25 mouse cellular contexts compared by ENCODE assay signal in genomic region chr9:41925721-41926120, GRCm38 (mm10).
DNase-seq lines count a peak whose midpoint lies in the region; ATAC-seq lines count a peak whose summit lies in the region.
"Had no signal": no experiment of that assay in that cellular context is flagged by ENCODE, and none has a peak within 500 bp of the region (broad histone marks: within the 10 kb centered on the region; RNA-seq: fewer than 3 reads in every experiment).

No protein-coding gene starts in this region.

- no peak overlapping the region for H3K9ac ChIP-seq in forebrain, embryonic 15.5 days (replicated peaks)
- no peak overlapping the region for H3K9ac ChIP-seq in forebrain, embryonic 11.5 days (ENCODE audit: low read length)
- H3K9ac ChIP-seq in embryonic facial prominence, embryonic 11.5 days (replicated peaks; ENCODE audit: low read length): no peak overlapping the region
- H3K9ac ChIP-seq in limb, embryonic 11.5 days (ENCODE audit: low read length): 0 out of 2 replicates have a peak overlapping the region, but pooled peaks have one; percentile 4
- H3K9ac ChIP-seq: embryonic facial prominence, embryonic 15.5 days; heart, embryonic 15.5 days; liver, embryonic 12.5 days; midbrain, embryonic 12.5 days; stomach, embryonic 15.5 days had no signal

- H3K4me2 ChIP-seq in forebrain, embryonic 15.5 days (replicated peaks): no peak overlapping the region
- H3K4me2 ChIP-seq in forebrain, embryonic 11.5 days (ENCODE audit: low read depth, low read length, severe bottlenecking): no peak overlapping the region
- H3K4me2 ChIP-seq in embryonic facial prominence, embryonic 11.5 days (ENCODE audit: low read depth, low read length): no peak overlapping the region
- no peak overlapping the region for H3K4me2 ChIP-seq in limb, embryonic 11.5 days (ENCODE audit: low read depth, severe bottlenecking)
- H3K4me2 ChIP-seq: embryonic facial prominence, embryonic 15.5 days; heart, embryonic 15.5 days; liver, embryonic 12.5 days; midbrain, embryonic 12.5 days; stomach, embryonic 15.5 days had no signal

- 47% methylated on average over 4 of the region's 4 CpGs for WGBS in forebrain, embryonic 15.5 days
- 71% methylated on average over 4 of the region's 4 CpGs for WGBS in forebrain, embryonic 11.5 days
- 64% methylated on average over 4 of the region's 4 CpGs for WGBS in embryonic facial prominence, embryonic 11.5 days
- WGBS in limb, embryonic 11.5 days: 63% methylated on average over 4 of the region's 4 CpGs

- DNase-seq in forebrain, embryonic 11.5 days (ENCODE audit: low spot score): no peak
- DNase-seq in 3134 (ENCODE audit: extremely low read depth, insufficient read length, low spot score): peak; percentile 16
- DNase-seq in embryonic facial prominence, embryonic 11.5 days (ENCODE audit: low spot score): no peak
- DNase-seq in limb, embryonic 11.5 days (ENCODE audit: low spot score): no peak
- no peak for DNase-seq in c-Kit-positive CD71-positive TER-119-positive erythroid progenitor cells, embryonic 14.5 days (ENCODE audit: low spot score)
- DNase-seq in embryo, embryonic 10 days (ENCODE audit: low spot score): no peak
- DNase-seq: adrenal gland, postnatal 10 days; B cell, adult 2 months; cerebellum, adult 9-11 months; gastrocnemius, adult 2 months; heart, postnatal 4 days; kidney, postnatal 4 days; lung, adult 18-20 months; lung, postnatal 10 days; thymus, postnatal 25 days had no signal

- H3K4me3 ChIP-seq in forebrain, embryonic 15.5 days: no peak overlapping the region
- no peak overlapping the region for H3K4me3 ChIP-seq in forebrain, embryonic 11.5 days (ENCODE audit: low read depth, low read length)
- H3K4me3 ChIP-seq in embryonic facial prominence, embryonic 11.5 days (ENCODE audit: low read depth, low read length): no peak overlapping the region
- no peak overlapping the region for H3K4me3 ChIP-seq in limb, embryonic 11.5 days (ENCODE audit: low read depth, low read length)
- H3K4me3 ChIP-seq: embryonic facial prominence, embryonic 15.5 days; gastrocnemius, adult 2 months; heart, embryonic 15.5 days; liver, embryonic 12.5 days; midbrain, embryonic 12.5 days; stomach, embryonic 15.5 days had no signal

- H3K27ac ChIP-seq in forebrain, embryonic 15.5 days (replicated peaks): peak overlapping the region; percentile 42; the same call in 1 of the 2 replicates
- H3K27ac ChIP-seq in forebrain, embryonic 11.5 days (ENCODE audit: low read depth, low read length): no peak overlapping the region
- H3K27ac ChIP-seq in embryonic facial prominence, embryonic 11.5 days (replicated peaks; ENCODE audit: low read depth, low read length): peak overlapping the region; percentile 32; the same call in 1 of the 2 replicates
- H3K27ac ChIP-seq in limb, embryonic 11.5 days (replicated peaks; ENCODE audit: low read depth, low read length): peak overlapping the region; percentile 85
- H3K27ac ChIP-seq: embryonic facial prominence, embryonic 15.5 days; gastrocnemius, adult 2 months; heart, embryonic 15.5 days; liver, embryonic 12.5 days; midbrain, embryonic 12.5 days; stomach, embryonic 15.5 days had no signal

- H3K4me1 ChIP-seq in forebrain, embryonic 15.5 days: no peaks in the 10 kb centered on the region
- no peaks in the 10 kb centered on the region for H3K4me1 ChIP-seq in forebrain, embryonic 11.5 days (replicated peaks; ENCODE audit: control insufficient read depth, insufficient read depth, low read length)
- no peaks in the 10 kb centered on the region for H3K4me1 ChIP-seq in embryonic facial prominence, embryonic 11.5 days (ENCODE audit: control insufficient read depth, insufficient read depth, low read length)
- H3K4me1 ChIP-seq in limb, embryonic 11.5 days (ENCODE audit: control insufficient read depth, insufficient read depth, low read length): peaks cover 13% of the 10 kb centered on the region
- H3K4me1 ChIP-seq: liver, embryonic 12.5 days had no signal

- H3K36me3 ChIP-seq in forebrain, embryonic 15.5 days: no peaks in the 10 kb centered on the region
- no peaks in the 10 kb centered on the region for H3K36me3 ChIP-seq in forebrain, embryonic 11.5 days (ENCODE audit: control insufficient read depth, insufficient read depth, low read length)
- H3K36me3 ChIP-seq in embryonic facial prominence, embryonic 11.5 days (replicated peaks; ENCODE audit: control insufficient read depth, insufficient read depth, low read depth, low read length): no peaks in the 10 kb centered on the region
- no peaks in the 10 kb centered on the region for H3K36me3 ChIP-seq in limb, embryonic 11.5 days (ENCODE audit: control insufficient read depth, insufficient read depth, low read length)
- H3K36me3 ChIP-seq: embryonic facial prominence, embryonic 15.5 days; G1E; heart, embryonic 15.5 days; liver, embryonic 12.5 days; midbrain, embryonic 12.5 days; stomach, embryonic 15.5 days had no signal

- H3K9me3 ChIP-seq in forebrain, embryonic 15.5 days: no peaks in the 10 kb centered on the region
- no peaks in the 10 kb centered on the region for H3K9me3 ChIP-seq in forebrain, embryonic 11.5 days (ENCODE audit: control insufficient read depth, low read length)
- no peaks in the 10 kb centered on the region for H3K9me3 ChIP-seq in embryonic facial prominence, embryonic 11.5 days (replicated peaks; ENCODE audit: control insufficient read depth, low read length)
- 0 out of 2 replicates have a peak, but pooled peaks cover 2% of the 10 kb centered on the region for H3K9me3 ChIP-seq in limb, embryonic 11.5 days (ENCODE audit: control insufficient read depth, low read length)
- H3K9me3 ChIP-seq: embryonic facial prominence, embryonic 15.5 days; heart, embryonic 15.5 days; liver, embryonic 12.5 days; midbrain, embryonic 12.5 days; stomach, embryonic 15.5 days had no signal

- H3K27me3 ChIP-seq in forebrain, embryonic 15.5 days: no peaks in the 10 kb centered on the region
- no peaks in the 10 kb centered on the region for H3K27me3 ChIP-seq in forebrain, embryonic 11.5 days (ENCODE audit: control insufficient read depth, insufficient read depth, low read length)
- H3K27me3 ChIP-seq in embryonic facial prominence, embryonic 11.5 days (ENCODE audit: control insufficient read depth, insufficient read depth, low read length): no peaks in the 10 kb centered on the region
- no peaks in the 10 kb centered on the region for H3K27me3 ChIP-seq in limb, embryonic 11.5 days (ENCODE audit: control insufficient read depth, insufficient read depth, low read length)
- H3K27me3 ChIP-seq: embryonic facial prominence, embryonic 15.5 days; heart, embryonic 15.5 days; liver, embryonic 12.5 days; midbrain, embryonic 12.5 days; stomach, embryonic 15.5 days had no signal

- no peak for ATAC-seq in forebrain, embryonic 15.5 days (replicated peaks)
- no peak for ATAC-seq in forebrain, embryonic 11.5 days (replicated peaks; ENCODE audit: low FRiP score)
- ATAC-seq in embryonic facial prominence, embryonic 11.5 days (replicated peaks; ENCODE audit: insufficient number of reproducible peaks, low FRiP score, low TSS enrichment, low read depth): no peak
- ATAC-seq in limb, embryonic 11.5 days (ENCODE audit: insufficient number of reproducible peaks, low FRiP score, low TSS enrichment, low read depth): no peak
- ATAC-seq in frontal cortex, adult (ENCODE audit: low TSS enrichment): no peak
- ATAC-seq: activated CD4-positive, CD25-positive, alpha-beta regulatory T cell, adult 4 months; intestine, postnatal 0 days; liver, embryonic 12.5 days had no signal
